Mouse (Mus musculus): ENCODE data around the gene Tkfc.

The Tkfc gene

DNA sequence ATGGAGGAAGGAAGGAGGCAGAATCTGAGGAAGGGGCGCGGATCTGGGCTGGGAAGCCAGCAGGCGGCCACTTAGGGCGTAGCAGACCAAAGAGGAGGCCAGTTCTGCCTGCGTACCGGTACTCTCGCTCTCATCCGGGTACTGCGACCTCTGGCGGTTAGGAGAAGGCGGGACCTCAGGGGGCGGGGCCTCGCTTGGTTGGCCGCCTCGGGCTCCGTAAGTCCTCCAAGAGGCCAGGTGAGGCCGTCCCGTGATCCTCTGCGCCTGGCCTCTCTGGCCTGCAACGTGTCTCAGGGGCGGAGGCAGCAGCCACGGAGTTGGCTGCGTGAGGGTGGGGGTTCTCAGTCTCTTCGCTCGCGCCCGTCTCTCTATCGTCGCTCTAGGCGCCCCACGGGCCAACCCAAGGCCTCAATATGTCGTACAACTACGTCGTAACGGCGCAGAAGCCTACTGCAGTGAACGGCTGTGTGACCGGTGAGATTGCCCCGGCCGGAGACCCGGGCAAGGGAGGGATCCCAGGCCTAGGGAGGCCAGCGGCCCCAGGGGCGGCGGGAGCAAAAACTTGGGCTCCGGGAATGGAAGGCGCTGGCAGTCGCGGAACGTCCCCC, at the start of gene Tkfc, which contains the start of gene Ddb1:
TSS of gene Tkfc (minus strand) at position 362 of the 608 bp plus-strand sequence.
TSS of gene Ddb1 (plus strand) at position 35 of the 608 bp plus-strand sequence.
- DNase-seq (ENCODE audit: low read depth, low spot score): peak; percentile 99

GRCm38 (mm10) chr19:10648156-10648555, 42.7 kb upstream of the Tkfc start:
- DNase-seq (ENCODE audit: low read depth, low spot score): peak; percentile 54

DNA sequence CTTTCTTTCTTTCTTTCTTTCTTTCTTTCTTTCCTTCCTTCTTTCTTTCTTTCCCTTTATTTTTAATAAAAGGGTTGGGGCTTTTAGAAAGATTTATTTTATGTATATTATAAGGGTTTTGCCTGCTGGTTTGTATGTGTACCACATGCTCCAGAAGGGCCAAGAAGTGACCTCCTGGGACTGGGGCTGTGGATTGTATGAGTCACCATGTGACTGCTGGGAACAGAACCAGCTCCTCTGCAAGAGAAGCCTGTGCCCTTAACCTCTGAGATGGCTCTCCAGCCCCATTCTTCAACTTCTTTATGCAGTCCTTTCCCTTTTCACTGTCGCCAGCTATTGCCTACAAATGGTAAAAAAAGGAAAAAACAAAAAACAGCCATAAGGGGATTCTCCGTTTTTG, 40.2 kb upstream of the Tkfc start:
- DNase-seq (ENCODE audit: low read depth, low spot score): no peak

- no peak for DNase-seq (ENCODE audit: low read depth, low spot score)
Observed at GRCm38 (mm10) chr19:10640589-10641378, 35.3 kb upstream of the Tkfc start.

DNA sequence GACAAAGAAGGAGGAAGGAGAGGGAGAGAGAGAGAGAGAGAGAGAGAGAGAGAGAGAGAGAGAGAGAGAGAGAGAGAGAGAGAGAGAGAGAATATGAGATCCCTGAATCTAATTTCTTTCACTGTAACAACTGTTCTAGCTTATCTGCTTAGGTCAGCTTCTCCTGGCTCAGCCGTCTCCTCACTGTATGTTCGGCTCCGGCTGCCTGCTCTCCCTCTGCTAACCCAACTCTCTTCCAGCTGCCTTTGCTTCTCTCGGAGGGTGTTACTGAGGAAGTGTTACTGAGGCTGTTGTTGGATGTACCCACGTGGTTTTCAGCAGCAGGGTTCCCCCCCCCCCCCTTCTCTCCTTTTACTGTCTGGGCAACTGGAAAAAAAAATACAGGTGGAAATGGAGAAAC, 34.6 kb upstream of the Tkfc start:
- DNase-seq (ENCODE audit: low read depth, low spot score): no peak

GRCm38 (mm10) chr19:10637840-10638239, 32.4 kb upstream of the Tkfc start:
- DNase-seq (ENCODE audit: low read depth, low spot score): no peak

- peak; percentile 28 for DNase-seq (ENCODE audit: low read depth, low spot score)
Observed at GRCm38 (mm10) chr19:10634872-10635318, 29.4 kb upstream of the Tkfc start.

GRCm38 (mm10) chr19:10634106-10634871, 28.8 kb upstream of the Tkfc start, which contains the start of gene Vwce:
TSS of gene Vwce (plus strand) at chr19:10634213.
- peak; percentile 39 for DNase-seq (ENCODE audit: low read depth, low spot score)

DNA sequence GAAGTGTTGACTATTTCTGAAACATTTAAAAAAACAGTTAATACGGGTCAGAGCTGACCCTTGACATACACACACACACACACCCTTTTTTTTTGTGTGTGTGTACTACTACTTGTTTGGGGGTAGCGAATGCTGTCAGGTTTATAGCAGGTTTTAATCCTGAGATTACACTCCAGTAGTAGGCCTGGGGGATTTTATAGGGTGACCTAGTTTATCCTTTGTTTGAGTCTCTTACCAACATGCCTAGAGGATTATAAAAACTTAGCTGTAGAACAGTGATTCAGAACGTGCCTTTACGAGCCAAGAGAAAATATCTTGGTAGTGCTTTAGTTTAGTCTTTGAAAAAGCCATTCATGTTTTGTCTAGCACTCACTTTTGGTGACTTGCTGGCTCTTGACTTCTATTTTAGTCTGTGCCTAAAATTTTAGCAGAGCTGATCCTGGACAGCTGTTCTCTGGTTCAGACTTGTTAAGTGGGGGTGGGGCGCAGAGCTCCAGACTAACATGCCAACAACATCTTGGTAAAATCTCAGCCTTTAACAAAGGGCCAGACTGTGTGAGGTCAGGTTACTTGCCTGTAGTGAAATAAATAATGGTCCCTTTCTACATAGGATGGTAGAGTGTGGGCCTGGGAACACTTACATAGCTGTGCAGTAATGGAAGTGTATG, 3.3 kb upstream of the Tkfc start:
- no peak for DNase-seq (ENCODE audit: low read depth, low spot score)

GRCm38 (mm10) chr19:10605901-10606622, 608 bp upstream of the Tkfc start:
- peak; percentile 41 for DNase-seq (ENCODE audit: low read depth, low spot score)

GRCm38 (mm10) chr19:10604534-10604933, 920 bp downstream of the Tkfc start:
- DNase-seq (ENCODE audit: low read depth, low spot score): no peak

- peak; percentile 17 for DNase-seq (ENCODE audit: low read depth, low spot score)
Observed at GRCm38 (mm10) chr19:10603660-10604523, 1.6 kb downstream of the Tkfc start.

- DNase-seq (ENCODE audit: low read depth, low spot score): peak; percentile 95
Observed at GRCm38 (mm10) chr19:10602787-10603186, 2.7 kb downstream of the Tkfc start.

DNA sequence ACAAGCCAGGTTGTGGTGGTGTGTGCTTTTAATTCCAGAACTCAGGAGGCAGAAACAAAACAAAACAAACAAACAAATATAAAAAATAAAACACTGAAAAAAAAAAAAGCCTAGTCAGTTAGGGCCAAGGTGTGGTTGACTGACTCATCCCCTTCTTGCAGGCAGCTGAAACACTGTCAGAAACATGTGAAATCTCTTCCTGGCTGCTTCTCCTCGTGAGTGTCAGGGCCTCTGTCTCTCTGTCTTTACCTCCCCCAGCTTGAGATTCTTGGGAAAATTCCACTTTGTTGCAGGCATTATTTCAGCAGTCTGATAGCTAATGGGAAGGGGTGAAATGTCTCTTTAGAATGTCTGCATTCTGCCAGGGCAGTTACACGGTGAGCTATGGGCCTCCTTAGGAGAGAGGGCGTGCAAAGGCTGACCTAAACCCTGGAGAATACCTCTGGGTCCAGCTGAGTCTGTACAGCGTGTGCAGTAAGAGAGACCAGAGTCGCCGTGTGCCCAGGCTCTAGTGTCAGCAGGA, 3.1 kb downstream of the Tkfc start:
- DNase-seq (ENCODE audit: low read depth, low spot score): no peak

DNA sequence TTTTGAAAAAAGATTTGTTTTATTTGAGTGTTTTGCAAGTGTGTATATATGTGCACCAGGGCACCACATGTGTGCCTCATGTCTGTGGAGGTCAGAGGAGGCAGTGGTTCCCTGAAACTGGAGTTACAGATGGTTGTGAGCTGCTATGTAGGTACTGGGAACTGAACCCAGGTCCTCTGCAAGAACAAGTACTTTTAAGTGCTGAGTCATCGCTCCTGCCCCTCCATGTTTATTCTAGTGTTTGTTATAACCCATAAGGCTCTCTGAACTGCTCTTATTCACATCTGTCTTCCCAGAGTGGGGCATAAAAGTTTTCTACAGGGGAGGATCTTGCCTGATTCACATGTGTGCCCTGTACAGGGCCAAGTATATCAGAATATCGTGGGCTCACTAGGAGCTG, 5.8 kb downstream of the Tkfc start:
- no peak for DNase-seq (ENCODE audit: low read depth, low spot score)

DNA sequence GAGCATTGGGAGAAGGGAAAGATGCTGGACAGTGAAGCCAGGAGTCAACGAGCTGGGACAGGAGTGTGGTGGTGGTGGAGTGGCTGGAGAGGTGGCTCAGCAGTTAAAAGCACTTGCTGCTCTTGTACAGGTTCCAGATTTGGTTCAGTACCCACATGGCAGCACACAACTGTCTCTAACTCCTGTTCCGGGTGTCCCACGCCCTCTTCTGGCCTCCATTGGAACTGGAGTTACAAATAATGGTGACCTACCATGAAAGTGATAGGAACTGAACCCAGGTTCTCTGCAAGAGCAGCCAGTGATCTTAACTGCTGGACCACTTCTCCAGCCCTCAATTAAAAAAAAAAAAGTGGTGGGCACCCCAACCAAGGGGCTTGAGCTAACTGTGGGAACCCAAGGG, 7.3 kb downstream of the Tkfc start:
- peak; percentile 55 for DNase-seq (ENCODE audit: low read depth, low spot score)

GRCm38 (mm10) chr19:10591659-10592377, 13.6 kb downstream of the Tkfc start:
- no peak for DNase-seq (ENCODE audit: low read depth, low spot score)

GRCm38 (mm10) chr19:10590301-10590700, 15.2 kb downstream of the Tkfc start:
- no peak for DNase-seq (ENCODE audit: low read depth, low spot score)

Data from CD4-positive, CD25-positive, alpha-beta regulatory T cell, adult 2 months (primary cell).